ENCODE assay signal across 8 mouse cellular contexts in the genomic region with DNA sequence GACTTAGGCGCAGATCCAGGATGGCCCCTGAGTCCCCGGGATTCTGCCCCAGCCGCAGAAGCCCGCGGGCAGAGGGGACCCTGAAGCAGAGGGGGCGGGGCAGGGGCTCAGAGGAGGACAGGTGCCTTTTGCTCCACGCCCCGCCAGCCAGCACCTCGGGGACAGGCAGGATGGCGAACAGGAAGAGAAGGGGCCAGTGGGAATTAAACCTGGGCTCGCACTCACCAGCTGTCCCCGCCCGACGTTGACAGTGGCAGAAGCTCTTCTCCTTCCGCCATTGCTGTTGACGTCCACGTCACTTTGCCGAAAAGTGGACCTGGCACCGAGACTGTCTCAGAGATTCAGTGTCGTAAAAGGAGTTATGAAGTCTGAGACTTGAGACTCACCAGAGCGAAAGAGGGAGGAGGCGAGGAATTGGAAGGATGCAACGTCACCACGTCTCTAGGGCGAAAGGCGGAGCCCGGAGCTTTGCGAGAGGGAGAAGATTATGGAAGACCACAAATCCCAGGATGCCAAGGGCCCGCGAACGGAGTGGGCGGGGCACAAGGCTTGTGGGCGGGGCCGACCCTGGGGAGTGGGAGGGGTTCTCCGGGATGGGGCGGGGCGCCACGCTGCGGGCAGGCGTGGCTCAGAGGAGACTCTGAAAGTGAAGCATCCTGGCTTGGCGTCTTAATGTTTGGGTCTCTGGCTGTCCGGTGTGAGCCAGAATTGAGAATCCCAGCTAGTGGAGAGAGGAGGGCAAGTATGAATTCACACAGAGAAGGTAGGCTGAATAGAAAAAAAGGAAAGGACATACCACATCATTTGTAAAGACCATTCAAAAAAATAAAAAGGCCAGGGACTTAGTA. TPM values are rescaled to one million over a fixed set of nuclear protein-coding genes. Genes with fewer than 3 reads are reported as not detected.
DNase-seq lines count a peak whose midpoint lies in the region; ATAC-seq lines count a peak whose summit lies in the region.

A gene (minus strand): TSS at position 416 of the 848 bp plus-strand sequence.

- no peaks in the 10 kb centered on the region for H3K27me3 ChIP-seq in hindbrain, embryonic 16.5 days (replicated peaks; ENCODE audit: control insufficient read depth, insufficient read depth, low read length)

- ATAC-seq in hindbrain, embryonic 16.5 days, result peak; percentile 99

- H3K9ac ChIP-seq in hindbrain, embryonic 16.5 days (ENCODE audit: low read depth, low read length), result peak within 1 kb of the TSS; percentile 81

- peak within 1 kb of the TSS; percentile 65 for H3K27ac ChIP-seq in hindbrain, embryonic 16.5 days (ENCODE audit: low read depth, low read length)
- peak within 1 kb of the TSS; percentile 67 for H3K27ac ChIP-seq in macrophage

- DNase-seq in WW6 (ENCODE audit: low read depth, low spot score), result peak; percentile 97
- peak; percentile 89 to 98 for DNase-seq in cerebellum, postnatal 4 days (ENCODE audit: low spot score in 2 of 2)
- peak; percentile 98 for DNase-seq in gastrocnemius, adult 18-20 months (ENCODE audit: low spot score)
- DNase-seq in left cerebral cortex, adult 18-20 months (ENCODE audit: low spot score in 2 of 2), result peak; percentile 95 to 96
- DNase-seq in right cerebral cortex, adult 18-20 months, result peak; percentile 98
- peak; percentile 89 for DNase-seq in urinary bladder, postnatal 10 days (ENCODE audit: low spot score)

- WGBS in hindbrain, embryonic 16.5 days, result 1% methylated on average over 42 of the region's 42 CpGs
- WGBS in macrophage (ENCODE audit: missing documents), result under 1% methylated on average over 42 of the region's 42 CpGs

- H3K4me3 ChIP-seq in hindbrain, embryonic 16.5 days (ENCODE audit: low read length), result peak within 1 kb of the TSS; percentile 71
- H3K4me3 ChIP-seq in macrophage (ENCODE audit: inconsistent target), result peak within 1 kb of the TSS; percentile 78

- H3K4me2 ChIP-seq in hindbrain, embryonic 16.5 days (ENCODE audit: low read length), result peak within 1 kb of the TSS; percentile 75

- peaks cover 48% of the 10 kb centered on the region for H3K79me2 ChIP-seq in macrophage (ENCODE audit: inconsistent target)

- H3K4me1 ChIP-seq in hindbrain, embryonic 16.5 days (ENCODE audit: control insufficient read depth, insufficient read depth, low read depth, low read length), result peaks cover 8% of the 10 kb centered on the region

- no peaks in the 10 kb centered on the region for H3K9me3 ChIP-seq in hindbrain, embryonic 16.5 days (ENCODE audit: control insufficient read depth, low read length)

- no peaks in the 10 kb centered on the region for H3K36me3 ChIP-seq in hindbrain, embryonic 16.5 days (ENCODE audit: control insufficient read depth, insufficient read depth, low read length)
- H3K36me3 ChIP-seq in macrophage (ENCODE audit: inconsistent target), result no peaks in the 10 kb centered on the region

RNA-seq across cellular contexts. Expression of the gene that starts here (rescaled TPM):
- 10 to 100 TPM; 16.6 to 19.6 TPM for total RNA-seq in gastrocnemius, adult 18-20 months (2021)
- 30.2 and 34.3 TPM in 2 replicates for polyA plus RNA-seq in hindbrain, embryonic 16.5 days (2015; fragmentation: Nextera tagmentation; extraction: Ambion mirVana)
- total RNA-seq in left cerebral cortex, adult 18-20 months (2021), result 10 to 100 TPM; 45.3 to 45.8 TPM
- 100 to 1,000 TPM; 119 to 368 (median 260) TPM for total RNA-seq in macrophage (2018; cell fraction: chromatin; rRNA removed)
- total RNA-seq in macrophage (2018; cell fraction: cytosol; rRNA removed), result 10 to 100 TPM; 22.6 to 43.6 (median 32.7) TPM
- 100 to 1,000 TPM in 25 of 26 experiments, 10 to 100 TPM in 1; 94.0 to 262 (median 168) TPM for total RNA-seq in macrophage (2018; cell fraction: nucleus; rRNA removed)
- polyA plus RNA-seq in macrophage (2018), result 26.8 to 41.1 TPM (median 40.2 TPM) in 3 replicates

Comparison
In these comparisons a context has a peak if more than half of its experiments do, and no peak if none do; other contexts are left out.
1. Peak in every context shown above with its lines: DNase-seq, ATAC-seq, H3K4me3 ChIP-seq and H3K27ac ChIP-seq.